Mouse (Mus musculus) fibroblast of lung, adult 2 months (primary cell): ENCODE data around the gene Ifi204.
"Not testable (repeated sequence)": the region's sequence is repeated elsewhere in the genome, so short reads cannot be mapped to it uniquely, and the experiment has no call there.

Experiments used
- DNase-seq: peaks from one replicate; pipeline ENCODE4 v3.0.0-alpha.2; 2011; ENCODE audit warnings: low read depth

Ifi204 gene

DNA sequence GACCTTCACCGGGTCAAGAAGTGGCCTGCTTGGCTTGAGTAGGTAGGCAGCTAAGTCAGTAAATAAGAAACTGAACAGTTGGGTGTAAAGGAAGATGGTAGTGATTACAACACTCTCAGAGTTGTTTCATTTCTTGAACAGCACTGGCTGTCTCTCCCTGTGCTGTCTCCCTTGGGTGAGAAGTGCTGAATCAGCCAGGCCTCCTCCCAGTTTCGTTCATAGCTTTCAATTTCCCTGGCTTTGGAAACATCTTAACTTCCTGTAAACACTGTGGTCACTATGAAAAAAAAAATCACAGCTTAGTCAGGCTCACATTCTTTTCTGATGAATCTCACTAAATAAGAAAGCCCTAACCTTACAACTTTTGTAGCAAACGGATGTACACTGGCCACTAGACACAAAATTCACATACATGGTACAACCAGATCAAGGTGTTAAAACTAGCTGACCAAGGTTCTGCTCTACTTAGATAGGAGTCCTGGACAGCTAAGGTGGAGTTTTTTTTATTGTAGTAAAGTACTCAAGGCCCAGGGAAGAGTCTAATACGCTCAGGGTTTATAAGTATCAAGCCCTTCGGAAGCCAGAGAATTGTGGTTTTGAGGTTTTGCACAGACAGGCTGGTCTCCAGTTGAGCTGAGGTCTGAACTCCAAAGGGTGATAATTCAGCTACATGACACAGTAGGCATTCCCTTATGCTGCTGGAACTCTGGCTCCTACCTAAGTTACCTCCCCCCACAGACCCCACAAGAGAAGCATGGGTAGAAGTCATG is at the start of gene Ifi204:
TSS of gene Ifi204 (minus strand) at position 96 of the 770 bp plus-strand sequence.
- peak; percentile 62 for DNase-seq

DNA sequence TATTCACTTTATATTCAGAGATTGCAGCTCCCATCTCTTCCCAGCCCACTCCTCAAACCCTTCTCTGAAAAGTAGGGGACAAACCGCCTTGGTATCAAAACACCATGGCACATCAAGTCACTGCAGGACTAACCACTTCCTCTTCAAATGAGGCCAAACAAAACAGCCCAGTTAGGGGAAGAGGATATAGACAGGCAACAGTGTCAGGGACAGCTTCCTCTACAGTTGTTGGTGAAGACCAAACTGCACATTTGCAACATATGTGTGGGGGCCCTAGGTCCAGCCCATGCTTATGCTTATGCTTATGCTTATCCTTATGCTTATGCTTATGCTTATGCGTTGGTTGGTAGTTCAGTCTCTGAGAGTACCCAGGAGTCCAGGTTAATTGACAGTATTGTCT is 42.6 kb upstream of the Ifi204 start:
- DNase-seq: not testable (repeated sequence)

DNA sequence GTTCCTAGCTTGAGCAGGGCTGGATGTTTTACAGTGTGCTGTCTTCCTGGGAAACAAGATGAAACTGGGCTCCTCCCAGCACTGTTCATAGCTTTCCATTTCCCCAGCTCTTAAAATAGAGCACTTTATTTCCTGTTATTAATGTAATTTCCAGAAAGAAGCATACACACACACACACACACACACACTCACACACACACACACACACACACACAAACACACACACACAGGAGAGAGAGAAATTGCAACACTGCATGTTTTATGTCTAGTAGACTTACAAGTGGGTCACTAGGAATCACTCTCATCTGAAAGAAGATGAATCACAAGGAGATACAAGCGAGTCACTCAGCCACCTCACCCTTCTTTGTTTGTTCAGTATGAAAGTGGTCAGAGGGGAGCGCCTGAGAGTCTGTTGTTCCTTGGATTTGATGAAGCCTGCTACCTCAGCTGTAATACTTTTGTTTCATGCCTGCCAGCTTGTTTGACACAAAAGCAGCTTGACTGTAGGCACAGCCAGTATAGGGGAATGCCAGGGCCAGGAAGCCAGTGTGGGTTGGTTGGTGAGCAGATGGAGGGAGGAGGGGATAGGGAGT is 36.0 kb upstream of the Ifi204 start:
- not testable (repeated sequence) for DNase-seq

DNA sequence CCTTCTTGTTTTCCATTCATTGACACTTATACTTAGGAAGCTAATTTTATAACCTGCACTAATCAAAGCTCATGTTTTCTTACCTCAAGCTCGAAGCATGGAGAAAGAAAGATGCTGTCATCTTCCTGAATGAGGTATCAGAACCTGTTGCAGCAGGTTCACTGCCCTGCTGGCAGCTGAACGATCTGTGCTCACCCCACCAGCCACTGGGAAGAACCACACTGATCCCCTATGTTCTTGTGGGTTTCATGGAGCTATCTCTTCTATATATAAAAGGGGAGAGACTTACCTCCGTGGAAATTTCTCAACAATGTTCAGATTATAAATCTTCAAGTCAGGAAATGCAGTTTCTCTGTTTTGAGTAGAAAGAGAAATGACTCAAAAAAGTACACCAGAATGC is 35.5 kb upstream of the Ifi204 start:
- DNase-seq: not testable (repeated sequence)

DNA sequence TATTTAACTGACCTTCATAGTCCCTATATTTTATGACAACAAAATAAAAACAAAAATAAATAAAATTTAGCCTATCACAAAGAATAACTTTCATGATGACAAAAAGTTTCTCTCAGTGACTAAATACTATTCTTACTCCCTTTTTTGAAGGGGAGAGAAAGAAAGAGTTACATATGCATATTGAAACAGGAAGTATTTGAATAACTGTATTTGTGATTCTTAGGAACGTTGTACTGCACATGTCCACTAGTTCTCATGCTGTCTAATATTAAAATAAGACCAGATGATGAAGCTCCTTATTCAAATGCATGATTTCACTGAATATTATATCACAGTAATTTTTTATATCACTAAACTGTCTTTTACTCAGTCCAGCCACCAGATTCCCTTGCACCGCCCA is 35.0 kb upstream of the Ifi204 start:
- not testable (repeated sequence) for DNase-seq

DNA sequence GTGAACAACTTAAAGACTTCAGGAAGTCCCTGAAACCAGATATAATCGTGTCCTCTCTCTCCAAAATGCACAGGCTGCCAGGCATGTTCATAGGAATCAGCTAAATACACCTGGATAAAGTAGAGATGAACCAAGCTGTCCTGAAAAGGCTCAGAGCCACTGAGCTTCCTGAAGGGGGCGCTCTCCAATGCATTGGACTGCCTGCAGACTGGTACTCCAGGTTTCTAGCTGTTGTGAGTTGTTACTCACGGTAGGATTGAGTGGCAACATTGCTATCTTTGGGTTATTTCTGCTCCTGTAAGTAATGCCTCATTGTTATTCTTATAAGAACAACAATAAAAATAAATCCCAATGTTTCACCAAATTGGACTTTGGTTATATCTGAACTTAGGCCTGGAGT is 6.7 kb upstream of the Ifi204 start:
- DNase-seq: not testable (repeated sequence)

DNA sequence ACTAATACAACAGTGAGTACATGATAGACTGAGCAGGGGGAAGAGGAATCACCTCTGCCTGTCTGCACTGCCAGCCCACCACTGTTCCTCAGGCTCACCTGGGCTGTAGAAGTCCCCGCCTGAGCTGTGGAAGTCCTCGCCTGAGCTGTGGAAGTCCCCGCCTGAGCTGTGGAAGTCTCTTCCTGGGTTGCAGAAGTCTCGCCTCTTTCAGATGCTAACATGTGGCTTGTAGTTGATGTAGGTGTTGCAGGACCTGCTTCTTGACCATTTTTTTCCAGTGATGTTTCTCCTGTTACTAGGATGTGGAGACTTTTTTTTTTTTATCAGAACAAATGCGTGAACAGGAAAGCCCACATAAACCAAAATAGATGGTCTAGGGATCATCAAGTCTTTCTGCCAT is 6.7 kb downstream of the Ifi204 start:
- DNase-seq: not testable (repeated sequence)

DNA sequence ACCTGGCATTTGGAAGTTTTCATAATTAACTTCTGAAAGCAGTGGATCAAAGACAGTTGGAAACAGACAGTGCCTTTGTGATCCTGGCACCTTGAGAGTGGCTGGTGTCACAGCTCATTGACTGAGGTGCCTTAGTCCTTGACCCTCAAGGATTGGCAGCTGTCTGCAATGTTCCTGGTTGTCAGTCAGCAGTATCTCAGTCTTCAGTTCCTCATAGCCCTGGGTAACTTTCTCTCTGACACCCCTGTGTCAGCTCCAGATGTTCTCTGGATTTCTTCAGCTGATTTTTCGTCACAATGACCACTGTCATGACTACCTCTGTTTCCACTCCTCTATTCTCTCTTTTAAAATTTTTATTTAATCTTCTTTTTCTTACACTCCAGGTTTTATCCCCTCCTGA is 24.5 kb downstream of the Ifi204 start:
- no peak for DNase-seq

DNA sequence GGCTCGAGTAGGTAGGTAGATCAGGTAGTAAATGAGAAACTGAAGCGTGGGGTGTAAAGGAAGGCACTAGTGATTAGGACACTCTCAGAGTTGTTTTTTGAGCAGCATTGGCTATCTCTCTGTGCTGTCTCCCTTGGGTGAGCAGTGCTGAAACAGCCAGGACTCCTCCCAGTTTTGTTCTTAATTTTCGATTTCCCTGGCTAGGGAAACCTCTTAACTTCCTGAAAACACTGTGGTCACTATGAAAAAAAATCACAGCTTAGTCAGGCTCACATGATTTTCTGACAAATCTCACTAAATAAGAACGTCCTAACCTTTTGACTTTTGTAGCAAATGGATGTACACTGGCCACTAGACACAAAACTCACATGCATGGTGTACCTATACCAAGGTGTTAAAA is 25.1 kb downstream of the Ifi204 start, which contains the start of gene Ifi207:
TSS of gene Ifi207 (minus strand) at position 92 of the 400 bp plus-strand sequence.
- DNase-seq: no peak

DNA sequence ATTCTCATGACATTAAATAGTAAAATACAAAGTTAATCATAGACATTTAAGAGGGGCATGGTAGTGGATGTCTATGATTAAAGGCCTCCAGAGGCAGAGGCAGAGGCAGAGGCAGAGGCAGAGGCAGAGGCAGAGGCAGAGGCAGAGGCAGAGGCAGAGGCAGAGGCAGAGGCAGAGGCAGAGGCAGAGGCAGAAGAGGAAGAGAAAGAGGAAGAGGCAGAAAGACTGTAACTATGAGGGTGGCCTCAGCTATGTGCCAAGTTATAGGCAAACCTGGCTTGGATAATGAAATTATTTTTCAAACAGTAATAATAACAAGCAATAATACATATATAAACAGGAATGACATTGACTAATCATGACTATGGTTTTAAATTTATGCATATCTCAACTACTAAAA is 26.2 kb downstream of the Ifi204 start:
- DNase-seq: no peak

DNA sequence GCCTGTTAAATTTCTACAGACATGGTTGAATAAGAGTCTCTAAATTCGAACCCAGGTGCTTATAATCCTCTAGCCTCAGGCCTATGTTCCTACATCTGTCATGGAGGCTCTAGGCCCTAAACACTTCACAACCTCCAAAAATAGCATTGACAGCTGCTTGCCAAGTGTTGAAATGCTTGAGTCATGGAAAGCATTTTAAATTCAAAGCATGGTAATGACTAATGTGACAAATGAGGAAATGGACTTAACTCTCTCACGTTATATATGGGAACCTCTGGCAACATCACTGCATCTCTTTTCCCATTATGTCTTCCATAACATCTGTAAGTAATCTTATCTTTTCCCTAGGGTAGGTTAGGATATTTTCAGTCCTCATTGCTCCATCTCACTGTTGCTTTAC is 29.8 kb downstream of the Ifi204 start:
- peak; percentile 12 for DNase-seq

DNA sequence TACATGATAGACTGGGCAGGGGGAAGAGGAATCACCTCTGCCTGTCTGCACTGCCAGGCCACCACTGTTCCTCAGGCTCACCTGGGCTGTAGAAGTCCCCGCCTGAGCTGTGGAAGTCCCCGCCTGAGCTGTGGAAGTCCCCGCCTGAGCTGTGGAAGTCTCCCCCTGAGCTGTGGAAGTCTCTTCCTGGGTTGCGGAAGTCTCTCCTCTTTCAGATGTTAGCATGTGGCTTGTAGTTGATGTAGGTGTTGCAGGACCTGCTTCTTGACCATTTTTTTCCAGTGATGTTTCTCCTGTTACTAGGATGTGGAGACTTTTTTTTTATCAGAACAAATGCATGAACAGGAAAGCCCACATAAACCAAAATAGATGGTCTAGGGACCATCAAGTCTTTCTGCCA is 31.7 kb downstream of the Ifi204 start:
- not testable (repeated sequence) for DNase-seq

DNA sequence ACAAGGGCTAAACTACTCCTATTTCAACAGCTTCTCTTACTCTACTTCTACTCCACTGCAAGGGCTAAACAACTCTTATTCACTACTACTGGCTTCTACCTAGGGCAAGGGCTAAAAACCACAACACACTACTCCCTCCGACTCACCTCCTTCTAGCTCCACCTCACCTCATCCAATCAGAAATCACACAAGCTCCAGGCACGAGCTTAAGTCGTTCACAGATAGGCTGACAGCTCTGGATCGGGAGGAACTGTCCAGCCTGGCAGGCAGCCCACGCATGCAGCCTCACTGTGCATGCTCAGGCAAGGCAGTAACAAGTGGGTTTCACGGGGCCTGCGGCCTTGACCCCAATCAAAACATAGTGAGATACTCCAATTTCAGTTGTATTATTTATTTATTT is 33.5 kb downstream of the Ifi204 start:
- DNase-seq: no peak
